Mouse (Mus musculus) kidney, postnatal 0 days (tissue): Measurements from ENCODE around the gene Kbtbd2. TPM values are rescaled to one million over a fixed set of nuclear protein-coding genes. Genes with fewer than 3 reads are reported as not detected.

Experiments
- ATAC-seq: fragments of 200-750 bp; cut with Nextera tagmentation; replicated peaks from 2 replicates; pipeline ENCODE4 v1.8.0; 2017; ENCODE audit warnings: low read depth, moderate number of reproducible peaks, moderate TSS enrichment, moderate library complexity; ENCODE audit not compliant: low FRiP score
- DNase-seq: peaks from one replicate; pipeline ENCODE4 v3.0.0-alpha.2; 2016; ENCODE audit warnings: low spot score
- H3K27ac ChIP-seq: fragments of 300-500 bp; sonication (generic); 2 replicates; pipeline ENCODE4 v1.5.1; 2014; ENCODE audit warnings: mild to moderate bottlenecking
- H3K27me3 ChIP-seq: fragments of 300-500 bp; sonication (generic); 2 replicates; pipeline ENCODE4 v1.6.1; 2014; ENCODE audit warnings: low read length, mixed read lengths; ENCODE audit not compliant: insufficient read depth
- H3K36me3 ChIP-seq: fragments of 300-500 bp; sonication (generic); 2 replicates; pipeline ENCODE4 v1.6.1; 2014; ENCODE audit warnings: low read length, mixed read lengths; ENCODE audit not compliant: insufficient read depth
- H3K4me1 ChIP-seq: fragments of 300-500 bp; sonication (generic); replicated peaks from 2 replicates; pipeline ENCODE4 v1.6.1; 2014; ENCODE audit warnings: antibody characterized with exemption, low read length, mixed read lengths; ENCODE audit not compliant: insufficient read depth
- H3K4me2 ChIP-seq: fragments of 300-500 bp; sonication (generic); 2 replicates; pipeline ENCODE4 v1.6.1; 2014; ENCODE audit warnings: mild to moderate bottlenecking, low read length, moderate library complexity, mixed read lengths
- H3K4me3 ChIP-seq: fragments of 300-500 bp; sonication (generic); replicated peaks from 2 replicates; pipeline ENCODE4 v1.5.1; 2014; ENCODE audit warnings: low read depth, low read length
- H3K9ac ChIP-seq: fragments of 300-500 bp; sonication (generic); 2 replicates; pipeline ENCODE4 v1.6.1; 2014; ENCODE audit warnings: low read depth, low read length
- H3K9me3 ChIP-seq: fragments of 300-500 bp; sonication (generic); replicated peaks from 2 replicates; pipeline ENCODE4 v1.6.1; 2016; ENCODE audit warnings: low read length, inconsistent platforms, mixed read lengths
- CTCF ChIP-seq: IDR thresholded peaks from 2 replicates; pipeline ENCODE4 v1.5.1; 2016; ENCODE audit warnings: antibody characterized with exemption, low read depth, mild to moderate bottlenecking, moderate library complexity
- WGBS: fragments of 180-500 bp; shearing (Covaris S2); extraction: QIAGEN DNeasy Blood & Tissue Kit; methylation state at CpG from one replicate; pipeline ENCODE4 v1.1.7; 2014; 5-methylcytosine and 5-hydroxymethylcytosine counted together
- polyA plus RNA-seq: library from polyadenylated mRNA; unstranded; fragments of >200 nt; fragmentation: Nextera tagmentation; extraction: Ambion mirVana; gene quantifications from 2 replicates; pipeline ENCODE4 v1.2.1, GENCODE M21; 2015

Kbtbd2 gene
- polyA plus RNA-seq: 16.0 TPM in 2 replicates

DNA sequence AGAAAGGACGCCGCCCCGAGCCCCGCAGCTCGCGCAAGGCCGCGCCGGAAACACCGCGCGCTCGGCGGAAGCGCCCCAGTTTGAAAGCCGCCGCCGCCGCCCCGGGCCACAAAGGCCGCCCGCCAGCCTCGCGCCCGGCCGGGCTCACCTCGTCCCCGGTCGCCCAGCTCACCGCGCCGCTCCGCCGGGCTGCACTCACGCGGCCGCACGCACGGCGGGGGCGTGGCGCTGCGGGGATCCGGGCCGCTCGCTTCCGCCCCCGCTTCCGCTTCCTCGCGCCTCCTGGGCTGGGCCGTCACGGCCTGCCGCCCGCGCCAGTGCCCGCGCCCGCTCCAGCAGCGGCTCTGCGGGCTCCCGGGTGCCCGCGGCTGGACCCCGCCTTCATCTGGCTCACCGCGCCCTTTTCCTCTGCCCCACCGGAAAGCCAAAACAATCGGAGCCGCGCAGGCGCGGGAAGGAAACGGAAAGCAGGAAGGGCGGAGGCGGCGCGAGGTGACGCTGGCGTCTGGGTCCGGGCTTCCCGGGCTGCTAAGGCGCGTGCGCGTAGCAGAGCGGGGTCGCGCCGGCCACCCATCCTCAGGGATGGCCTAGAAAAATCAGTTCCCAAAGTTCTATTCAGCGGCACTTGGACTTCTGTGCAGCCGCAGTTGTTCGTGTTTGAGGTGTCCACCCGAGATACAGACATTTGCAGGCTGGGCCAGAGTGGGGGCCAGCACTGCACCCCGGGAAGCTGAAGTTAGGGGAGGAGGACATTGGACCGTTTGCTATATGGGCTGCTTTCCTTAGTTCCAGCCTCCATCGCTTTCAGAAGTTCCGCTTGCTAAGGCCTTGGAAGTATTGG lies at the start of gene Kbtbd2:
TSS of gene Kbtbd2 (minus strand) at position 503 of the 841 bp plus-strand sequence.
- Histone ChIP-seq H3K4me1 (peaks cover 13% of the 10 kb centered on the region), H3K36me3 (no peaks in the 10 kb centered on the region), H3K4me2 (peak within 1 kb of the TSS; percentile 72), H3K27ac (peak within 1 kb of the TSS; percentile 99), H3K9me3 (no peaks in the 10 kb centered on the region), H3K4me3 (peak within 1 kb of the TSS; percentile 92), H3K9ac (peak within 1 kb of the TSS; percentile 97), H3K27me3 (no peaks in the 10 kb centered on the region)
- under 1% methylated on average over 97 of the region's 98 CpGs for WGBS
- DNase-seq (peak; percentile 98), ATAC-seq (peak; percentile 96)
- TF ChIP-seq CTCF: no peak

DNA sequence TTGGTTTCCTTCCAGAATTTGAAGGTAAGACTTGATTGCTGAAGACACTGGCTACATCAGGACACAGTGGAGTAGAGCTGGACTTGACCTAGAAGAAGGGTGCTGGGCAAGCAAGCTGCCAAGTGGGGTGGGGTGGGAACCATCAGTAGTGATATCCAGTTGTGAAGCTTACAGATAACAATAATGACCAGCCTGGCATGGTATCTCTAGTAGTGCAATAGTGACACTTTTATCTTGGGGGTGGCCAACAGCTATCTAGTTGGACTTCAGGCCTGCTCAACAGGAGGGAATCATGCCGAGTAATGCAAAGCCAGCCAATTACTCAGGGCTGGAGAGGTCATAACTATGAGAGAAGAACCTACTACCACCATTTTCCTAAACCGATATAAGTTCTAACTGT lies 46.8 kb upstream of the Kbtbd2 start:
- no peaks in the 10 kb centered on the region for H3K27me3 ChIP-seq
- no peak overlapping the region for H3K27ac ChIP-seq
- H3K9me3 ChIP-seq: no peaks in the 10 kb centered on the region
- no peaks in the 10 kb centered on the region for H3K36me3 ChIP-seq
- DNase-seq (no peak), ATAC-seq (no peak)
- WGBS: 93% methylated on average over 2 of the region's 2 CpGs
- no peak overlapping the region for H3K4me3 ChIP-seq
- no peaks in the 10 kb centered on the region for H3K4me1 ChIP-seq
- TF ChIP-seq CTCF: no peak
- H3K4me2 ChIP-seq: no peak overlapping the region
- H3K9ac ChIP-seq: no peak overlapping the region

DNA sequence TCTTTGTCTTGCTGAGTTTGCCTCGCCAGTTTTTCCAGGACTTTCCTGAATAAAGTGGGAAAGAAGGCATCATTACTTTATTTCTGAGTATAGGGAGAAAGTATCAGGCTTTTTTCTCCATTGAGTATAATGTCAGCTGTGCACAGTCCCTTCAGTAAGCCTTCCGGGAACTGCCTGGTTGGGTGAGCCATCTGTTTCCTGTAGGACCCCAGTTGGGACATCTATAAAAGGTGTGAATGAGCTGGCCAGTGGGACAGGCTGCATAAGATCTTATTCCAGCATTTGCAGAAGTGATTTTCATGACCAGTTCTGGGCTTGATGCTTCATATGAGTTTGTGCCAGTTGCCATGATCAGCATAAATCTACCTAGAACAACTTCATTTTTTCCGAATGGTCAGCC lies 45.6 kb upstream of the Kbtbd2 start:
- WGBS: 81% methylated on average over 3 of the region's 3 CpGs
- no peak for DNase-seq

DNA sequence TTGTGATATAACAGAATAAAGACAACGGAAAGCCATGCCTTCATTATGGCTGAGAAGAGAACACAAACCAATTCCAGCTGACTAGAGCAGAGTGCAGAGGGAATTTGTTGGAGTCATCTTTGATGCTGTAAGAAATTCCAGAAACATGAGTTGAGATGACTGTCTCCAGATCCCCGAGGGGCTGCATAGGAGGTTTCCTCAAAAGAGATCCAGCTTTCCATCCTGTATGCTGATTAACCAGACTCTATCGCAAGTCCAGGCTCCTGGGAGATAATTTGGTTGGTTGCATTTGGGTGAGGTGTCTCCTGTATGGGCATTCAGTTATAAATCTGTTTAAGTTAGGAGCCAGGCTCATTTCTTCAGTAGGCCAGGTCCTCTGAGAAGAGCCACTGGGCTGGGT lies 40.0 kb upstream of the Kbtbd2 start:
- no peak for DNase-seq
- H3K4me2 ChIP-seq: no peak overlapping the region
- H3K9me3 ChIP-seq: no peaks in the 10 kb centered on the region
- no peak for ATAC-seq
- H3K36me3 ChIP-seq: 0 out of 2 replicates have a peak, but pooled peaks cover 2% of the 10 kb centered on the region
- no peaks in the 10 kb centered on the region for H3K4me1 ChIP-seq
- no peak overlapping the region for H3K9ac ChIP-seq
- TF ChIP-seq CTCF: no peak
- H3K4me3 ChIP-seq: no peak overlapping the region
- H3K27ac ChIP-seq: no peak overlapping the region
- H3K27me3 ChIP-seq: no peaks in the 10 kb centered on the region
- 89% methylated on average over 3 of the region's 3 CpGs for WGBS

More for the DNA sequence above, 45.6 kb upstream of the Kbtbd2 start:
- Histone ChIP-seq H3K4me2 (no peak overlapping the region), H3K9ac (no peak overlapping the region), H3K27ac (no peak overlapping the region), H3K4me1 (no peaks in the 10 kb centered on the region), H3K27me3 (no peaks in the 10 kb centered on the region), H3K4me3 (no peak overlapping the region), H3K36me3 (0 out of 2 replicates have a peak, but pooled peaks cover 2% of the 10 kb centered on the region), H3K9me3 (no peaks in the 10 kb centered on the region)
- no peak for ATAC-seq
- no peak for TF ChIP-seq CTCF

DNA sequence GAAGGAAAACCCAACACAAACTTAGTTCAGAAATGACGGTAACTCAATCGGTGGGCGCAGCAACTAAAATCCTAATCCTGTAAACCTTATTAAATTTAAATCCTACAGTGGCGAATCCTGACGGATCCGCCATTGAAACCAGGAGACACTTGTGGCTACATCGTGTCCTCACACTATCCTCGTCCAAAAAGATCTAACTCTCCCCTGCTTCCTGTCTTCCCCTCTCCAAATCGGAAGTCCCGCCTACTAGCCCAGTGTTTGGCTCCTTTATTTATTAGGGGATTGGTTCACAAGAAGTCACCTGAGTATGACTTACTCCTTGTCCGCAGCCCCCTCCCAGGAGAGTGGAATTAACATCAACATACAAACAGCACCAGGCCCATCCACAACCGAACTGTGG lies 39.6 kb upstream of the Kbtbd2 start:
- no peak overlapping the region for H3K9ac ChIP-seq
- H3K27me3 ChIP-seq: no peaks in the 10 kb centered on the region
- no peak overlapping the region for H3K4me2 ChIP-seq
- no peak for TF ChIP-seq CTCF
- 0 out of 2 replicates have a peak, but pooled peaks cover 2% of the 10 kb centered on the region for H3K36me3 ChIP-seq
- ATAC-seq (no peak), DNase-seq (no peak)
- H3K27ac ChIP-seq: no peak overlapping the region
- no peak overlapping the region for H3K4me3 ChIP-seq
- H3K9me3 ChIP-seq: no peaks in the 10 kb centered on the region
- WGBS: 96% methylated on average over 12 of the region's 12 CpGs
- no peaks in the 10 kb centered on the region for H3K4me1 ChIP-seq

DNA sequence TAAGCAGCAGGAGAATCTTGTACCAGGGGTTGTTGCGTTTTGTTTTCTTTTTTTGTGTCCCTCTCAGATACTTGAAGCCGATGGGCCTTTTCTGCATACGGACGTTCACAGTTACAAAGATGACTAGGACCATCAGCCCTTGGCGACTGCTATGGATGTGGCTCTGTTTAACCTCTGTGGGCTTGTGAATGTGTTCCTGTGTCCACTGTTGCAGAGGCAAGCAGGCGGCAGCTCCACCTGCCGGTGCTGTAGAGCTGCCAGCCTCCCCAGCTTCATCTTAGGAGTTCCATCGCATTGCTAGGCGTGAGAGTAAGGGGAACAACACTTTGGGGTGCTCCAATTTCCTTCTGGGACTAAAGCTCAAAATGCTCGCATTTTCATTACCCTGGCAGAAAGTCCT lies 37.9 kb upstream of the Kbtbd2 start:
- Histone ChIP-seq H3K36me3 (0 out of 2 replicates have a peak, but pooled peaks cover 2% of the 10 kb centered on the region), H3K9ac (no peak overlapping the region), H3K4me1 (no peaks in the 10 kb centered on the region), H3K9me3 (no peaks in the 10 kb centered on the region), H3K27me3 (no peaks in the 10 kb centered on the region), H3K4me3 (no peak overlapping the region), H3K27ac (no peak overlapping the region), H3K4me2 (no peak overlapping the region)
- TF ChIP-seq CTCF: no peak; the same call in 1 of the 2 replicates
- DNase-seq (no peak), ATAC-seq (no peak)
- 92% methylated on average over 10 of the region's 10 CpGs for WGBS
